19 mouse cellular contexts compared by ENCODE assay signal in the genomic region with DNA sequence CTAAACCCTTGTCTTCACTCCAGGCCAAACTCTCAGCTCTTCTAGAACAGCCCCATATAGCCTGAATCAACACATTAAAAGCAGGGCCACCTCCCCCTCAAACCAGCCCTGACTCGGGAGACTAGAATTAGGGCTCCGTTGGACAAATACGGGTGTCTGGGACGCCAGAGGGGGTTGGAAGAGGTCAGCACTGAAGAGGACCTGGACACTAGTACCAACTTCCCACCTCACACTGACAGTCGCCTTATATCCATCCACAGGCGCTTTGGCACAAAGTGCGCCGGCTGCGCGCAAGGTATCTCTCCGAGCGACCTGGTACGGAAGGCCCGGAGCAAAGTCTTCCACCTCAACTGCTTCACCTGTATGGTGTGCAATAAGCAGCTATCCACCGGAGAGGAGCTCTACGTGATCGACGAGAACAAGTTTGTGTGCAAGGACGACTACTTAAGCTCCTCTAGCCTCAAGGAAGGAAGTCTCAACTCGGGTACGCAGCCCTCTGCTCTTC. TPM values are rescaled to one million over a fixed set of nuclear protein-coding genes. Genes with fewer than 3 reads are reported as not detected.
DNase-seq lines count a peak whose midpoint lies in the region; ATAC-seq lines count a peak whose summit lies in the region.
"Had no signal": no experiment of that assay in that cellular context is flagged by ENCODE, and none has a peak within 500 bp of the region (broad histone marks: within the 10 kb centered on the region; RNA-seq: fewer than 3 reads in every experiment).

No protein-coding gene starts in this region.

- peak overlapping the region; percentile 74 for H3K4me2 ChIP-seq in hindbrain, embryonic 13.5 days
- H3K4me2 ChIP-seq in midbrain, embryonic 13.5 days (replicated peaks), result peak overlapping the region; percentile 72
- H3K4me2 ChIP-seq in neural tube, embryonic 15.5 days, result peak overlapping the region; percentile 55
- H3K4me2 ChIP-seq in kidney, embryonic 16.5 days (replicated peaks; ENCODE audit: low read depth, low read length), result no peak overlapping the region
- H3K4me2 ChIP-seq: embryonic facial prominence, embryonic 13.5 days; kidney, embryonic 15.5 days; limb, embryonic 13.5 days had no signal

- 2% methylated on average over 21 of the region's 21 CpGs for WGBS in hindbrain, embryonic 13.5 days
- WGBS in midbrain, embryonic 13.5 days, result 2% methylated on average over 21 of the region's 21 CpGs
- under 1% methylated on average over 21 of the region's 21 CpGs for WGBS in neural tube, embryonic 15.5 days
- WGBS in kidney, embryonic 16.5 days, result 1% methylated on average over 21 of the region's 21 CpGs

- peaks cover 91% of the 10 kb centered on the region for H3K27me3 ChIP-seq in hindbrain, embryonic 13.5 days
- peaks cover 92% of the 10 kb centered on the region for H3K27me3 ChIP-seq in midbrain, embryonic 13.5 days
- peaks cover 78% of the 10 kb centered on the region for H3K27me3 ChIP-seq in neural tube, embryonic 15.5 days (replicated peaks)
- H3K27me3 ChIP-seq in kidney, embryonic 16.5 days (ENCODE audit: insufficient read depth, low read length), result peaks cover 99% of the 10 kb centered on the region

- H3K9me3 ChIP-seq in hindbrain, embryonic 13.5 days, result no peaks in the 10 kb centered on the region
- H3K9me3 ChIP-seq in midbrain, embryonic 13.5 days, result no peaks in the 10 kb centered on the region
- H3K9me3 ChIP-seq in neural tube, embryonic 15.5 days (replicated peaks), result no peaks in the 10 kb centered on the region
- no peaks in the 10 kb centered on the region for H3K9me3 ChIP-seq in kidney, embryonic 16.5 days (ENCODE audit: low read length)
- H3K9me3 ChIP-seq: embryonic facial prominence, embryonic 13.5 days; kidney, embryonic 15.5 days; limb, embryonic 13.5 days had no signal

- ATAC-seq in hindbrain, embryonic 13.5 days (ENCODE audit: low FRiP score), result no peak
- ATAC-seq in midbrain, embryonic 13.5 days, result no peak
- no peak for ATAC-seq in neural tube, embryonic 15.5 days (ENCODE audit: low FRiP score)
- ATAC-seq in kidney, embryonic 16.5 days (ENCODE audit: low FRiP score, low TSS enrichment), result no peak
- ATAC-seq: inflammation-experienced regulatory T-cells, adult 6 months had no signal

- H3K4me1 ChIP-seq in hindbrain, embryonic 13.5 days (replicated peaks), result peaks cover 30% of the 10 kb centered on the region
- peaks cover 49% of the 10 kb centered on the region for H3K4me1 ChIP-seq in midbrain, embryonic 13.5 days (replicated peaks)
- peaks cover 15% of the 10 kb centered on the region for H3K4me1 ChIP-seq in neural tube, embryonic 15.5 days
- peaks cover 16% of the 10 kb centered on the region for H3K4me1 ChIP-seq in kidney, embryonic 16.5 days (ENCODE audit: insufficient read depth, low read length)

- H3K36me3 ChIP-seq in hindbrain, embryonic 13.5 days, result peaks cover 9% of the 10 kb centered on the region; the same call in 1 of the 2 replicates
- H3K36me3 ChIP-seq in midbrain, embryonic 13.5 days, result no peaks in the 10 kb centered on the region
- no peaks in the 10 kb centered on the region for H3K36me3 ChIP-seq in neural tube, embryonic 15.5 days
- H3K36me3 ChIP-seq in kidney, embryonic 16.5 days (ENCODE audit: insufficient read depth, low read length), result no peaks in the 10 kb centered on the region
- H3K36me3 ChIP-seq: embryonic facial prominence, embryonic 13.5 days; kidney, embryonic 15.5 days; limb, embryonic 13.5 days had no signal

- H3K27ac ChIP-seq in hindbrain, embryonic 13.5 days, result peak overlapping the region; percentile 97
- peak overlapping the region; percentile 96 for H3K27ac ChIP-seq in midbrain, embryonic 13.5 days
- H3K27ac ChIP-seq in neural tube, embryonic 15.5 days (replicated peaks), result peak overlapping the region; percentile 79
- H3K27ac ChIP-seq in kidney, embryonic 16.5 days (ENCODE audit: low read length), result no peak overlapping the region
- H3K27ac ChIP-seq: embryonic facial prominence, embryonic 13.5 days; kidney, embryonic 15.5 days; limb, embryonic 13.5 days; macrophage; stomach, postnatal 0 days had no signal

- peak overlapping the region; percentile 67 for H3K4me3 ChIP-seq in hindbrain, embryonic 13.5 days
- H3K4me3 ChIP-seq in midbrain, embryonic 13.5 days (replicated peaks), result peak overlapping the region; percentile 62
- peak overlapping the region; percentile 54 for H3K4me3 ChIP-seq in neural tube, embryonic 15.5 days (replicated peaks)
- H3K4me3 ChIP-seq in kidney, embryonic 16.5 days (ENCODE audit: low read length), result no peak overlapping the region
- H3K4me3 ChIP-seq: embryonic facial prominence, embryonic 13.5 days; kidney, embryonic 15.5 days; limb, embryonic 13.5 days had no signal

- peak; percentile 14 to 39 for DNase-seq in cerebellum, postnatal 10 days
- DNase-seq in cerebellum, postnatal 25 days, result no peak
- no peak for DNase-seq in Muller cell, postnatal 12 days (ENCODE audit: inconsistent ontology term)
- no peak for DNase-seq in layer of hippocampus, adult 11-12 months (ENCODE audit: low spot score)
- DNase-seq: adrenal gland, adult 8-10 months; retina, postnatal 1 day; thymus, postnatal 4 days had no signal

- peak overlapping the region; percentile 96 for H3K9ac ChIP-seq in hindbrain, embryonic 13.5 days
- H3K9ac ChIP-seq in midbrain, embryonic 13.5 days (replicated peaks), result peak overlapping the region; percentile 83
- peak overlapping the region; percentile 65 for H3K9ac ChIP-seq in neural tube, embryonic 15.5 days (replicated peaks)
- H3K9ac ChIP-seq in kidney, embryonic 16.5 days (replicated peaks; ENCODE audit: low read length), result no peak overlapping the region
- H3K9ac ChIP-seq: embryonic facial prominence, embryonic 13.5 days; kidney, embryonic 15.5 days; limb, embryonic 13.5 days had no signal

RNA-seq across cellular contexts. Expression of a gene that starts 2.8 kb away (rescaled TPM):
- polyA plus RNA-seq in hindbrain, embryonic 13.5 days (2015; fragmentation: Nextera tagmentation; extraction: Ambion mirVana), result 48.9 and 50.7 TPM in 2 replicates
- 44.6 and 55.0 TPM in 2 replicates for polyA plus RNA-seq in midbrain, embryonic 13.5 days (2015; fragmentation: Nextera tagmentation; extraction: Ambion mirVana)
- 18.7 and 22.4 TPM in 2 replicates for polyA plus RNA-seq in neural tube, embryonic 15.5 days (2015; fragmentation: Nextera tagmentation; extraction: Ambion mirVana)
- polyA plus RNA-seq in kidney, embryonic 16.5 days (2015; fragmentation: Nextera tagmentation; extraction: Ambion mirVana), result not detected in 2 replicates
- polyA plus RNA-seq: heart, embryonic 16.5 days; inflammation-experienced regulatory T-cells, adult 6 months; kidney, embryonic 15.5 days; limb, embryonic 13.5 days; liver, embryonic 16.5 days; macrophage had no signal

RNA-seq across cellular contexts. Expression of a gene that starts 38.3 kb away (rescaled TPM):
- 6.4 and 6.7 TPM in 2 replicates for polyA plus RNA-seq in hindbrain, embryonic 13.5 days (2015; fragmentation: Nextera tagmentation; extraction: Ambion mirVana)
- 6.8 and 9.5 TPM in 2 replicates for polyA plus RNA-seq in midbrain, embryonic 13.5 days (2015; fragmentation: Nextera tagmentation; extraction: Ambion mirVana)
- 7.9 TPM in 2 replicates for polyA plus RNA-seq in neural tube, embryonic 15.5 days (2015; fragmentation: Nextera tagmentation; extraction: Ambion mirVana)
- polyA plus RNA-seq in kidney, embryonic 16.5 days (2015; fragmentation: Nextera tagmentation; extraction: Ambion mirVana), result 13.3 and 15.3 TPM in 2 replicates
- polyA plus RNA-seq: inflammation-experienced regulatory T-cells, adult 6 months; macrophage had no signal

RNA-seq across cellular contexts. Expression of a gene that starts 42.0 kb away (rescaled TPM):
- not detected in 2 replicates for polyA plus RNA-seq in hindbrain, embryonic 13.5 days (2015; fragmentation: Nextera tagmentation; extraction: Ambion mirVana)
- polyA plus RNA-seq in midbrain, embryonic 13.5 days (2015; fragmentation: Nextera tagmentation; extraction: Ambion mirVana), result 0.32 TPM in 1 of 2 replicates, not detected in the other
- not detected in 2 replicates for polyA plus RNA-seq in neural tube, embryonic 15.5 days (2015; fragmentation: Nextera tagmentation; extraction: Ambion mirVana)
- polyA plus RNA-seq in kidney, embryonic 16.5 days (2015; fragmentation: Nextera tagmentation; extraction: Ambion mirVana), result not detected in 2 replicates
- polyA plus RNA-seq: embryonic facial prominence, embryonic 13.5 days; inflammation-experienced regulatory T-cells, adult 6 months; kidney, embryonic 15.5 days; limb, embryonic 13.5 days; macrophage; stomach, postnatal 0 days had no signal

Comparison
In these comparisons a context has a peak if more than half of its experiments do, and no peak if none do; other contexts are left out.
1. DNase-seq: peak in cerebellum, postnatal 10 days (2 of 2); none in cerebellum, postnatal 25 days (0 of 2), Muller cell, postnatal 12 days (single experiment) and layer of hippocampus, adult 11-12 months (single experiment).
2. RNA of a gene that starts 2.8 kb away (polyA plus RNA-seq): 44.6 to 55.0 TPM in midbrain, embryonic 13.5 days, 48.9 to 50.7 TPM in hindbrain, embryonic 13.5 days and 18.7 to 22.4 TPM in neural tube, embryonic 15.5 days; not detected in kidney, embryonic 16.5 days; every median in the first group is over 10 times any median in the second.